Mouse (Mus musculus): Measurements from ENCODE around the gene Iffo2.

Iffo2 gene

GRCm38 (mm10) chr4:139606732-139607131 is 76.4 kb downstream of the Iffo2 start:
- DNase-seq (ENCODE audit: low spot score in 2 of 2), result no peak

DNA sequence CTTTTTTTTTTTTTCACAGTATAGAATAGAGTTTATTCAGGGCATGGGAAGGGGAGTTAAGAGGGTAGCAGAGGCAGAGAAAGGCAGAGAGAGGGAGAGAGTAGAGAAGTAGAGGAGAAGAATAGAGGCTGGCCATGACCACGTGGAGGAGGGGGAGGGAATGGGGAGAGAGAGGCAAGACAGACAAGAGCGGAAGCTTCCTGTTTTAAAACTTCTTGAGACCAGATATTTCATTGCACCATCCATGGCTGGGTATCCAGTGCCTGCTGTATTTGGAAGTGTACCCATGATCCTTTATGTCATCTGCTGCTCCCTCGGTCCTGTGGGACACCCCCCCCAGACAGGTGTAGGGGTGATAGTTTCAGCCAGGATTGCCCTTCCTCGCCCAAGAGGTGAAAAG is 78.6 kb downstream of the Iffo2 start:
- no peak for DNase-seq (ENCODE audit: low spot score in 2 of 2)

GRCm38 (mm10) chr4:139610954-139611353 is 80.6 kb downstream of the Iffo2 start:
- no peak for DNase-seq (ENCODE audit: low spot score in 2 of 2)

DNA sequence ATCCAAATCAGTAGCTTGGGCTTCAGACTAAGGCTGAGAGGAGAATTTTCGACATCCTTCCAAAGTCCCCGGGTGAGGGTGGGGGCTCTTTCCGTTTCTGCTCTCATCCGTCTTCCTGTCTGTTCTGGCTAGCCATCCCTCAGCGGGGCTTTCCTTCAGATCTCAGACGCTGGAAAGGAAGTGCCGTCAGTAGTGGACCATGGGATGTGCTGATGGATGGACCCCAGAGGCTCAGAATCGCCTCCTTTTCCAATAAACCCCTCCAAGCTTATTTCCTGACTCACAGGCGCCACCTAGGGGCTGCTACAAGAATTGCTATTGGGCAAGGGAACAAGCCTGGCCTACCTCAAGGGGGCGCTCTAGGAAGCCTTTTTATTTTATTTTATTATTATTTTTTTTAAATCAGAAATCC is 81.2 kb downstream of the Iffo2 start:
- DNase-seq (ENCODE audit: low spot score in 2 of 2), result peak; percentile 75 to 82

- DNase-seq (ENCODE audit: low spot score in 2 of 2), result no peak
Observed at GRCm38 (mm10) chr4:139614524-139615260, 84.3 kb downstream of the Iffo2 start.

DNA sequence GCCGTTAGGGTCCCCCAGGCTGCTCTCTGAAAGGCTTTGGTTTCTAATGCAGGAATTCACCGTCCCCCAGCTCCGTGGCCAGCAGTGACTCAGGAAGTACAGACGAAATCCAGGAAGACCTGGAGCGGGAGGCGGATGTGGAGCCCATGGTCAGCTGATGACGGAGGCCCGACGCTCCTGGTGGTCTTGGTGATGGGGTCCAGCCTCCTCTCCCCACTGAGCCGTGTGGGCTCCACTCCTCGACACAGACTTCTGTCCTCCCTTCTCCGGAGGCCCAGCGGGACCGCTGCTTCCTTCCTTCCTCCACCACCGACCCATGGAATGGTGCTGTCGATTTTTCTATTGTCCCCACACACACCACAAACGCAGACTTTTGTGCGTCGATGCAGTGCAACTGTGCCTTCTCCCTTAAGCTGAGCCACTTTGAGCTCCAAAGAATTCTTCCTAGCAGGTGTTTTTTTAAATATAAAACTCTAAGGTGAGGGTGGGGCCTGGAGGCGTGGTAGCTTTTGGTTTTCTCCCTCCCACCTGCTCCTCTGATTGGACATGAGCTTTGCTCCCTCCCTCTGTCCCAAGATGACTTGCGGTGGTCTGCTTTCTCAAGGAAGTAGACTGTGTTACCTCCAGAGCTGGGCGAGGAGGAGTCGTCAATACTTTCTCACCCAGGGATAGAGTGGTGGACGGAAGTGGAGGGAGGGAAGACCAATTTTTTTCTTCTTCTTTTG is 86.1 kb downstream of the Iffo2 start:
- DNase-seq (ENCODE audit: low spot score in 2 of 2), result no peak

DNA sequence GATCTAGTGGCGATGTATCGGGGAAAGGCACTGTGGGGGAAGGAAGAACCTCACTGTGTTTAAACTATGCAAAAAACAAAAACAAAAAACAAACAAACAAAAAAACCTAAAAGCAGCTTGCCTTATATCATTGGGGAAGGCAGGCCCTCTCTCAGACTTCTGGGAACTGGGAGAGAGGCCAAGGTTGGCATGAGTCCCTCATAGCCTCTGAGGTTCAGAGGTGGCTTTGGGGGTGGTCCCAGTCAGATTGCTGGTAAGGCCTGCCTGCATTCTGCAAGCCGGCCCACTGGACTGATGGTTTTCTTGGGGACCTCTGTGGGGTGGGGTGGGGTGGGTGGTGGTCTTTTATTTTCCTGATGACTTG is 86.6 kb downstream of the Iffo2 start:
- DNase-seq (ENCODE audit: low spot score in 2 of 2), result no peak

GRCm38 (mm10) chr4:139619765-139620164 is 89.4 kb downstream of the Iffo2 start:
- DNase-seq (ENCODE audit: low spot score in 2 of 2), result no peak

DNA sequence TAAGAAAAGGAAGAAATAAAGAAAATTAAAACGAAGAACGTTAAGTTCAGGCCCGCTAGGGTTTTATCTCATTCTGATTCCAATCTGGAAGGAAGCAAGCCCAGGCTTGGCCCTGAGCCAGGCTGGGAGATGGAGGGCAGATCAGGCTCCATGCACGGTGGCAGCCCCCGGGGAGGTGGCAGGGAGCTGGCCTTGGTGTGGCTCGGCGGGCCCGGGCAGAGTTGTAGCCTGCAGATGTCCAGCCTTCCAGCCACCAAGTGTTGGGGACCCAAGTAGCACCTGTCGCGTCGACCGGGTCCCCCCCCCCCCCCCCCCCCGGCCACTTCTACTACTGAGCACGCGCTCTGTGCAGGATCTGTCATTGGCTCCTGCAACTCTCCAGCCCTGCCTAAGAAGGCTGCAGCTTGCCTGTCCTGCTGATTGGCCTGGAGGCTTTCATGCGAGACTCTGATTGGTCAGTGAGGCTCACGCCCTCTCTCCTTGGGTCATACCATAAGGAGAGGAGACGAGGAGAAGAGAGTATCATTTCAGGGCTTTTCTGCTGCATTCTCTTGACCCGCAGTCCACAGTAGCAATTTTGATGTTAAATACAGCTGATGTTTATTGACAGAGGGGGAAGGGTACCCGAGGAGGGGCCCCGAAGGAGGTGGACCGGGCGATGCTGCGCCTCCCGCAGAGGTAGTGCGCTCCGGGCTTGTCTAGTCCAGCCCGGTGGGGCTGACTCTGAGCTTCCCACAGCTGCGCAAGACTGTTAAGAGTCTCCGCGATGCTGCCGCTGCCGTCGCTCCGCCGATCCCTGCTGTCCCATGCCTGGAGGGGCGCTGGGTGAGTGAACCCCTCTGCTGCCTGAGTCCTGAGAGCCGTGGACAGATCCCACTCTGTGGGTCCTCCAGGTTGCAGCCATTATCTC is 92.3 kb downstream of the Iffo2 start, which contains the start of gene Aldh4a1:
Gene Aldh4a1, plus strand, starts transcription at position 494 of the 910 bp plus-strand sequence.
- DNase-seq (ENCODE audit: low spot score in 2 of 2), result peak; percentile 89 to 92

- no peak for DNase-seq (ENCODE audit: low spot score in 2 of 2)
Observed at GRCm38 (mm10) chr4:139623434-139624115, 93.2 kb downstream of the Iffo2 start.

GRCm38 (mm10) chr4:139624116-139624489 is 93.8 kb downstream of the Iffo2 start:
- no peak for DNase-seq (ENCODE audit: low spot score in 2 of 2)

GRCm38 (mm10) chr4:139624706-139625105 is 94.4 kb downstream of the Iffo2 start:
- DNase-seq (ENCODE audit: low spot score in 2 of 2), result no peak

DNA sequence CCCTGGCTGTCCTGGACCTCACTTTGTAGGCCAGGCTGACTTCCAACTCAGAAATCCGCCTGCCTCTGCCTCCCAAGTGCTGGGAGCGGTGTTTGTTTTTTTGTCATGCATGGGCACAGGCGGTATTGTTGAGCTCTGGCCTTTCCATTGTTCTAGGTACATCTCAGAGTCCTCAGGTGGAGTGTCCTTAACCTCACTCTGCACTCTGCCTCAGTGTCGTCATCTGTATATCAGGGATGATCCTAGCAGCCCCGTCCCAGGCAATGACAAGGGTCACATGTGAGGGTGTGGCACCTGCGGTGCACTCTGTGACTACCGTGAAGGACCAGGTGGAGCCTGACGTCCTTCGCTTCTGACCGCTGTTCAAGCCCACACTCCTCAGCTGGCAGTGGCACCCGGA is 97.0 kb downstream of the Iffo2 start:
- no peak for DNase-seq (ENCODE audit: low spot score in 2 of 2)

- DNase-seq (ENCODE audit: low spot score in 2 of 2), result no peak
Observed at GRCm38 (mm10) chr4:139630171-139630570, 99.8 kb downstream of the Iffo2 start.

DNA sequence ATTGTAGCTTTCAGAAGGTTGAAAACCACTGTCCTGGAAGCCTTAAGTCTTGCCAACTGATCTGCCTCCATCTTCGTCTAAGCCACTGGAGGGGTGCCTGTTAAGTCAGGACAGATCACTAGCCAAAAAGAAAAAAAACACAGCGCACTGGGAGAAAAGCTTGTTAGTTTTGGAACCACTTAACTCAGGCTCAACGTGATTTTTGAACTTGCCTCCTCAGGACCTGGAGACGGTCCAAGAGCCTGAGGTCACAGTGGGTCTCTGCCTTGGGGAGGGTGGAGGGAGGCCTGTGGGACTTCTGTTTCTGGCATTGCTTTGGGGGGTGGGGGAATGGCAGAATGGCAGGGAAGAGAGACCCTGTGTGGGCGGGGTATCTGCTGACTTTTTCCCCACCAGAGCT is 100.8 kb downstream of the Iffo2 start:
- no peak for DNase-seq (ENCODE audit: low spot score in 2 of 2)

DNA sequence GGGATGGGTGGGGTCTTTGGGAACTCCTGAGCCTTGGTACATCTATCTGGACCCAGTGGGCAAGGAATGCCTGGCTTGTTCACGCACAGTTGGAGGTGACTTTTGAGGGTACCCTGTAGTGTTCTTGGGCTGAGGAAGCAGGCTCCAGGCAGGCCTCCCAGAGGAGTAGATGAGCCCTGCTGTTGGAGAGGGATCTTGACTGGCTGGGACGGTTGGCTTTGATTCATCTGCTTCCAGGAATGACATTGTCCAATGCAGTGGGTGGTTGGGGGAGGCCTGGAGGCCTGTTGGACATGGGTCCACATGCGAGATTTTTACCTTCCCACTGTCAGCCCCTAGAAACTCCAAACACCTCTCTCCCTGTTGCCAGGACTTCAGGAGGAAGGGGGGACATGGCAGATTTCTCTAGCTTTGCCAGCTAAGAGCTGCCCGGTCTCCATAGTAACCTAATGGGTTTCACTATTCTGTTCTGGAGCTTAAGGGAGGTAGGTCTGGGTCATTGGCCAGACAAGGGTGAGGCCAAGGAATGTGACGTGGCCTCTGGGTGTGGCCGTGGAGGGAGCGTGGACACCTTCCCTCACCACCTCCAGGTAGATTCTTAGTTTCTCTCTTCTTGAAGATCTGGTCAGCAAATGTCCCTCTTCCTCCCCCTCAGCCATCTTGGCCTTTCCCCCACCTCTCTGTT is 101.4 kb downstream of the Iffo2 start:
- DNase-seq (ENCODE audit: low spot score in 2 of 2), result no peak

DNA sequence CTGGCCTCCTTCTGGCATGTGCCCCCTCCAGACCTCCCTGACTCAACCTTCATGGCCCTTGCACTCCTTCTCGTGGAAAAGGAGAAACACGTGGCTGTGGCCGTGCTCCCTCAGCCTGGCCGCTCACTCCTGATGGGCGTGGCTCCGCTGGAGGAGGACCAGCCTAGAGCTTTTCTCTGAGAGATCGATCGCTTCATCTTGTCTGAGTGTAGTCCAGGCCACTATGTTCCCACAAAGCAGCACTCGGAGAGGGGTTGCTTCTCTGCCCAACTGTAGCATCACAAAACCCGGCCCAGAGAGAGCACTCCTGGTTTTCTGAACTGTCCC is 101.9 kb downstream of the Iffo2 start:
- DNase-seq (ENCODE audit: low spot score in 2 of 2), result no peak

GRCm38 (mm10) chr4:139636373-139636772 is 106.0 kb downstream of the Iffo2 start:
- DNase-seq (ENCODE audit: low spot score in 2 of 2), result peak; percentile 79 to 84

- DNase-seq (ENCODE audit: low spot score in 2 of 2), result no peak
Observed at GRCm38 (mm10) chr4:139637847-139638246, 107.5 kb downstream of the Iffo2 start.

- no peak for DNase-seq (ENCODE audit: low spot score in 2 of 2)
Observed at GRCm38 (mm10) chr4:139638356-139638755, 108.0 kb downstream of the Iffo2 start.

DNA sequence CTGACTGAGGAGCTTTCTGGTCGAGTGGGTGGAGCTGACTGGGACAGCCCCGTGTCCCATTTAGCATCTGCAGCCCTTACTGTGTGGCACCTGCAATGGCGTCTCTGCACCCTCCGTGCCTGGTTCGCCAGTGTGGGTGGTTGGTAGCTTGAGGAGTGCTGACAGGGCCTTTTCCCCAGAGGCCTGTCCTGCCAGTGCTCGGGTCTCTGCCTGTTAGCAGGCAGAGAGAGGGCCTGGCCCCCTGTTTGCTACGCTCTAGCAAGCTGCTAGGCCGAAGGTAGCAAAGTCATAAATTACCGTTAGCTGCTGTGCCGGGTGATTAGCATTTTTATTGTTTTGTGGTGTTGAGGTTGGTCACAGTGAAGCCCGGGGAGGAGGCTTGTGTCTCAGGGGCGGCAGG is 109.5 kb downstream of the Iffo2 start:
- DNase-seq (ENCODE audit: low spot score in 2 of 2), result no peak
